Mouse (Mus musculus) large intestine, adult 2 months (tissue): ENCODE measurements around the gene Gypa. TPM values are rescaled to one million over a fixed set of nuclear protein-coding genes. Genes with fewer than 3 reads are reported as not detected.

Experiments
- DNase-seq: peaks from one replicate; pipeline ENCODE4 v3.0.0-alpha.2; 2012; ENCODE audit warnings: low read depth, low spot score
- WGBS: fragments of 180-500 bp; shearing (Covaris S2); methylation state at CpG from one replicate; pipeline ENCODE4 v1.1.7; 2018; 5-methylcytosine and 5-hydroxymethylcytosine counted together
- polyA plus RNA-seq: library from polyadenylated mRNA; depleted of rRNA; stranded (reverse); fragments of >200 nt; gene quantifications from 2 replicates; pipeline ENCODE4 v1.2.3, GENCODE M21; 2012; rRNA removed

Gypa gene
- not detected in 2 replicates for polyA plus RNA-seq

GRCm38 (mm10) chr8:80493523-80494345, at the start of gene Gypa:
Gypa (plus strand) TSS chr8:80493781.
- 12% methylated on average over 14 of the region's 14 CpGs for WGBS
- peak; percentile 7 for DNase-seq

- 72% methylated on average over 4 of the region's 4 CpGs for WGBS
- DNase-seq = no peak
Observed at GRCm38 (mm10) chr8:80444534-80445072, 49.0 kb upstream of the Gypa start.

GRCm38 (mm10) chr8:80447217-80447616, 46.4 kb upstream of the Gypa start:
- 52% methylated on average over 4 of the region's 4 CpGs for WGBS
- DNase-seq = no peak

- WGBS = 59% methylated on average over 19 of the region's 19 CpGs
- no peak for DNase-seq
Observed at GRCm38 (mm10) chr8:80451938-80452690, 41.5 kb upstream of the Gypa start.

- WGBS = 46% methylated on average over 4 of the region's 4 CpGs
- no peak for DNase-seq
Observed at GRCm38 (mm10) chr8:80463450-80463917, 30.1 kb upstream of the Gypa start.

- DNase-seq = no peak
- 38% methylated on average over 7 of the region's 7 CpGs for WGBS
Observed at GRCm38 (mm10) chr8:80474971-80475370, 18.6 kb upstream of the Gypa start.

- DNase-seq = no peak
- 83% methylated on average over 5 of the region's 5 CpGs for WGBS
Observed at GRCm38 (mm10) chr8:80478156-80478555, 15.4 kb upstream of the Gypa start.

- WGBS = 24% methylated on average over 1 of the region's 1 CpGs
- no peak for DNase-seq
Observed at GRCm38 (mm10) chr8:80479129-80479528, 14.5 kb upstream of the Gypa start.

- 35% methylated on average over 6 of the region's 6 CpGs for WGBS
Observed at GRCm38 (mm10) chr8:80482173-80482572, 11.4 kb upstream of the Gypa start.

GRCm38 (mm10) chr8:80482822-80483774, 10.5 kb upstream of the Gypa start:
- no peak for DNase-seq
- 24% methylated on average over 16 of the region's 16 CpGs for WGBS

More at GRCm38 (mm10) chr8:80482173-80482572, 11.4 kb upstream of the Gypa start:
- DNase-seq = no peak

GRCm38 (mm10) chr8:80491562-80491961, 2.0 kb upstream of the Gypa start:
- WGBS = 58% methylated on average over 1 of the region's 1 CpGs

GRCm38 (mm10) chr8:80492987-80493441, 567 bp upstream of the Gypa start:
- peak; percentile 53 for DNase-seq

More at GRCm38 (mm10) chr8:80491562-80491961, 2.0 kb upstream of the Gypa start:
- no peak for DNase-seq

GRCm38 (mm10) chr8:80494346-80494660, 722 bp downstream of the Gypa start:
- WGBS = 41% methylated on average over 2 of the region's 2 CpGs
- DNase-seq = no peak

More at GRCm38 (mm10) chr8:80492987-80493441, 567 bp upstream of the Gypa start:
- WGBS = under 1% methylated on average over 16 of the region's 16 CpGs

- DNase-seq = no peak
- 88% methylated on average over 5 of the region's 5 CpGs for WGBS
Observed at GRCm38 (mm10) chr8:80494819-80495218, 1.2 kb downstream of the Gypa start.

GRCm38 (mm10) chr8:80495527-80495926, 1.9 kb downstream of the Gypa start:
- WGBS = 89% methylated on average over 6 of the region's 6 CpGs
- no peak for DNase-seq

- WGBS = 58% methylated on average over 4 of the region's 4 CpGs
- no peak for DNase-seq
Observed at GRCm38 (mm10) chr8:80497323-80497722, 3.7 kb downstream of the Gypa start.

GRCm38 (mm10) chr8:80500244-80500643, 6.7 kb downstream of the Gypa start:
- DNase-seq = no peak
- WGBS = 59% methylated on average over 2 of the region's 2 CpGs

GRCm38 (mm10) chr8:80500773-80501172, 7.2 kb downstream of the Gypa start:
- 77% methylated on average over 3 of the region's 3 CpGs for WGBS
- no peak for DNase-seq

- no peak for DNase-seq
- 64% methylated on average over 6 of the region's 6 CpGs for WGBS
Observed at GRCm38 (mm10) chr8:80501283-80501682, 7.7 kb downstream of the Gypa start.
